Mouse (Mus musculus): ENCODE measurements around the gene Nav2.

- no peak for TF ChIP-seq GATA1 (IDR thresholded peaks at IDR 0.05; ENCODE audit: borderline replicate concordance, low read length)
- TF ChIP-seq FLI1 (IDR thresholded peaks at IDR 0.05; ENCODE audit: low read length) = no peak
Measured at GRCm38 (mm10) chr7:49487347-49487746, 578.8 kb downstream of the Nav2 start.
